Mouse (Mus musculus): Measurements from ENCODE around the gene Wdr72. TPM values are rescaled to one million over a fixed set of nuclear protein-coding genes. Genes with fewer than 3 reads are reported as not detected.

The Wdr72 gene
- total RNA-seq (2017): 0.37 TPM in 1 of 2 replicates, not detected in the other

GRCm38 (mm10) chr9:74109761-74110460, at the start of gene Wdr72:
TSS of gene Wdr72 (plus strand) at chr9:74110356.
- no peak for ATAC-seq (ENCODE audit: extremely low read depth, insufficient number of reproducible peaks, low FRiP score, poor library complexity, severe bottlenecking)

- ATAC-seq (ENCODE audit: extremely low read depth, insufficient number of reproducible peaks, low FRiP score, poor library complexity, severe bottlenecking): no peak
Measured at GRCm38 (mm10) chr9:74066278-74066677, 43.9 kb upstream of the Wdr72 start.

DNA sequence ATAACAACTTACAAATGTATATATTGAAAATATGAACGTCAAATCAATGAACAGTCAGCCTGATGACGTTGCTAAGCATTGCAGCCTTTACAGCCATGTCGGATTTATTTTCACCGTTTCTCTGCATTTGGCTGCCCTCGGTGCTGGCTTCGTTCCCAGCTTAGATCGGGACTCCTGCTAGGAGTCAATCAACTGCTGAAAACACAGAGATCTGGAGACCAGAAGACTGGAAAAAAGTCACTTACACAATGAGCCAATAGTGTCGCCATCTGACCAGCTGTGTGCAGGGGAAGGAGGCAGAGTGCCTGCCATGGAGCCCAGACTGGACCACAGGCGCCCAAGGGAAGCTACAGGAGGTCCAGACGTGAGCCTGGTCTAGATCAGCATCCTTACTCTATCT, 43.4 kb upstream of the Wdr72 start:
- no peak for ATAC-seq (ENCODE audit: extremely low read depth, insufficient number of reproducible peaks, low FRiP score, poor library complexity, severe bottlenecking)

DNA sequence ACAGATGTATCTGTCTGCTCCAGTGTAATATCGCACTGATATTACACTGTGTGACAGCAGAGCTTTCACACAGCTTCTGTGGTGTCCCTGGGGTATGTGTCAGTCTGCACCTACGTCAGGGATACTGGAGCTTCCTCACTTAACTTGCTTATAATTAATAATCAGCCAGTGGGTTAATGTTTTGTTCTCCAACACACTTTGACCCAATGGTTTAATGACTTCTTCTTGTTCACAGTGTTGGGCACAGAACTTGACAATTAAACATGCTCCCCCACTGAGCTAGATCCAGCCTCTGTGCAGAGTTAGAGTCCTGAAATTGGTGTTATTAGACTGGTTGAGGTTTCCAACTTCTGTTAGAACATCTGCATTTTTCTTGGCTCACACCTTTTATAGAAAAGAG, 34.2 kb upstream of the Wdr72 start:
- ATAC-seq (ENCODE audit: extremely low read depth, insufficient number of reproducible peaks, low FRiP score, poor library complexity, severe bottlenecking): no peak

- no peak for ATAC-seq (ENCODE audit: extremely low read depth, insufficient number of reproducible peaks, low FRiP score, poor library complexity, severe bottlenecking)
Measured at GRCm38 (mm10) chr9:74078458-74078857, 31.7 kb upstream of the Wdr72 start.

DNA sequence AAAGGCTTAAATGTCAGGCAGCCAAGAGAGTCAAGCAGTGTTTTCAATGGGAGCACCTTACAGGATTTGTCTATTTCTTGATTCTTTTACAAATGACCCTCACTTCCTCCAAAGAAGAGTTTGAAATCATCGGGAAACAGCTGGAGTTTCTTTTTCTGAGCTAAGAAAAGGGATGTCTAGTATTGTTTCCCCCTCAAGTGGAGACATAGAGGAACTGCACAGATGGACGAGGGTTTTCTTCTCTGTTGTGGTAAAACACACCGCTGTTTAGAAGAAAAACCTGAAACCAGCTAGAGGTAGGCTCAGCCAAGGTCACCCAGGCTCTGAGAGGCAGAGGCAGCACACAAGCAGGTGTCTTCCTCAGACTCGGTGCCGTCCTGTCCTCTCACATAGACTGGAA, 29.9 kb upstream of the Wdr72 start:
- no peak for ATAC-seq (ENCODE audit: extremely low read depth, insufficient number of reproducible peaks, low FRiP score, poor library complexity, severe bottlenecking)

- ATAC-seq (ENCODE audit: extremely low read depth, insufficient number of reproducible peaks, low FRiP score, poor library complexity, severe bottlenecking): no peak
Measured at GRCm38 (mm10) chr9:74101591-74101990, 8.6 kb upstream of the Wdr72 start.

DNA sequence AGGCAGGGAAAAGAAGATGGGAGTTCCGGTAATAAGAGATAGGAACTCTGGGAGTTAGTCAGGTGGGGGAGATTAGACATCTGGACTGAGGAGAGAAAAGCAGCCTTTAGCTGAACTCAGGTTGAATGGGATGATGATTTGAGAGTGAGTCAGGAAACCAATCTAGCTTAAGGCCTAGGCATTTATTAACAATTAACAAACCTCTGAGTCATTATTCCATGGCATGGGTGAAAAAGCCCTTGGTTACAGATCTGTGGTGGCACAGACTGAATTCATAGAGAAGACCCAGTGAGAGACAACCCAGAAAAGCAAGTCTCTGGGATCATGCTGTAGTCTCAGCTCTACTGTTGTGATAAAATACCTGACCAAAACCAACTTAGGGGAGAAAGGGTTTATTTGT, 7.5 kb upstream of the Wdr72 start:
- no peak for ATAC-seq (ENCODE audit: extremely low read depth, insufficient number of reproducible peaks, low FRiP score, poor library complexity, severe bottlenecking)

DNA sequence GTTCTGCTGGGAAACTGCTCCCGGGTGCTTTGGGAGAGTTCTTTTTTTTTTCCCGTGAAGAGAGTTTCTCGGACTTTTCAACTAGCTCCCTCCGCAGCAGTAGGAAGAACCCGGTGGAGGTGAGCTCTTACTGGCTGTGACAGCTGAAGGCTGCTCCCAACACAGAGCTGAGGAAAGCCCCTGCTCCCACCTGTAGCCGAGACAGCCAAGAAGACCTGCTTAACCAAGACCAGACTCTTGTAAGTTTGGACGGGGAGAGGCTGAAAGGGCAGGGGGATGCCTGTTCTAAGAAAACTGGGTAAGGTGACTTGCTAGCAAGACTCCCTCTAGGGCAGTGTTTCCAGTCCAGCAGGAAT, 283 bp downstream of the Wdr72 start:
- ATAC-seq (ENCODE audit: extremely low read depth, insufficient number of reproducible peaks, low FRiP score, poor library complexity, severe bottlenecking): no peak

- ATAC-seq (ENCODE audit: extremely low read depth, insufficient number of reproducible peaks, low FRiP score, poor library complexity, severe bottlenecking): no peak
Measured at GRCm38 (mm10) chr9:74112526-74112925, 2.4 kb downstream of the Wdr72 start.

DNA sequence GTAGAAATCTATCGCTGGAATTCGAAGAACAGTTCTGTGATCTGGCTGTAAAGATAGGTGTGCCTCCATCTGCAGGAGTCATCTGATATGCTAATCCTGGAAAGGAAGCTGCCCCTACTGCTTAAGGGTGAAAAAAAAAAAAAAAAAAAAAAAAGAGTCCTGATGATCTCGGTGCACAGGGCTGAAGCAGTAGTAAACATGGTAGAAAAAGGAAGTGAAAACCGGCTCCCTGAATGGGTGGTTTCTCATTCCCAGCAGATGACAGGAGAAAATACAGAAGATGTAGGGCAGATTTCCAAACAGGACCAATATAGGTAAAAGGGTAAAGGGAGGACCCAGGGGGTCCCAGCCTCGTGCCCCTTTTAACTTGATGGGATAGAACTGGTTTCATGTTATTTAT, 16.1 kb downstream of the Wdr72 start:
- no peak for ATAC-seq (ENCODE audit: extremely low read depth, insufficient number of reproducible peaks, low FRiP score, poor library complexity, severe bottlenecking)

- ATAC-seq (ENCODE audit: extremely low read depth, insufficient number of reproducible peaks, low FRiP score, poor library complexity, severe bottlenecking): no peak
Measured at GRCm38 (mm10) chr9:74134010-74134409, 23.9 kb downstream of the Wdr72 start.

GRCm38 (mm10) chr9:74141864-74142263, 31.7 kb downstream of the Wdr72 start:
- ATAC-seq (ENCODE audit: extremely low read depth, insufficient number of reproducible peaks, low FRiP score, poor library complexity, severe bottlenecking): no peak

DNA sequence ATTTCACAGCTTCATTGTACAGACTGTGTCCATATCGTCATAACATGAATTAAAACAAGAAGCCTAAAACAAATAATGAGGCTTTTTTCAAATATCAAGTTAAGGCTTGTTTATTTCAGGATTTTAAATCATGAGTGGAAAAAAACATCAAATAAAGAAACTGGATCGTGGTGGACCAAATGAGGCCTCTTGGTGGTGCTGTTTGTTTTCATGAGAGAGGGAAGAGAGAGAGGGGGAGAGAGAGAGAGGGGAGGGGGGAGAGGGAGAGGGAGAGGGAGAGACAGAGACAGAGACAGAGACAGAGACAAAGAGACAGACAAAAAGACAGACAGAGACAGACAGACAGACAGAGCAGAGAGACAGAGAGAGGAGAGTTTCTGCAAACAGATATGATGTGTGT, 32.5 kb downstream of the Wdr72 start:
- no peak for ATAC-seq (ENCODE audit: extremely low read depth, insufficient number of reproducible peaks, low FRiP score, poor library complexity, severe bottlenecking)

DNA sequence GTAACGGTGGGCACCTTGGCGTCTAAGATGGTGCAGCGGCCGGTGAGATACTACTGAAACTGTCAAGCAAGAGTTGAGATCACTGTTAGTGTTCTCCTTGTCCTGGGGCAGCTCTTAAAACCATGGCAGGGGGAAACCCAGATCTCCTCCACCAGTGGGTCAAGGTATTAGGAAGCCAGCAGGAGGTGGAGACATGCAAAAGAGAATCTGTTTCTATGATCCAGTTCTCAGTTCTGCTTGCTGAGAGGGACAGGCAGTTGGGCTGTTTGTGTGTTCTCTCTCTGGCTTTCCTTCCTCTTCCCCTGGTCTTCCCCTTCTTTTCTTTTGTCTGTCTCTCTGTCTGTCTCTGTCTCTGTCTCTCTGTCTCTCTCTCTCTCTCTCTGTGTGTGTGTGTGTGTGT, 35.0 kb downstream of the Wdr72 start:
- ATAC-seq (ENCODE audit: extremely low read depth, insufficient number of reproducible peaks, low FRiP score, poor library complexity, severe bottlenecking): no peak

DNA sequence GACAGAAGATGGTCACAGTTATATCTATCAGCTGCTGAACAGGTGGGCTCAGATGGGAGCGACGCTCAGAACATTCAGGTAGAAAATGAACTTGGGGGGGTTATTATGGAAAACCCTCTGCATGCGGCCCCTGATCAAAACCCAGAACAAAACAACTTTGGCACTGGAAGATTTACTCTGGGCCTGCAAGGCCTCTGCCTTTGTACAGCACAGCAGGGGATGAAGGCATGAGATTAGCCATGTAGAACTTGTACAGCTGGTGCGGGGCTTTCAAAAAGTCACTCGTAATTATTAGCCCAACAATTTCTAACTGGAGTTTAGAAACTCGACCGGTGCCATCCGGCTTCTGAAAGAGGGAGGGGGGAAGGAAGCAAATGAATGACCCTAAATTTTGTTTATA, 38.1 kb downstream of the Wdr72 start:
- ATAC-seq (ENCODE audit: extremely low read depth, insufficient number of reproducible peaks, low FRiP score, poor library complexity, severe bottlenecking): no peak

DNA sequence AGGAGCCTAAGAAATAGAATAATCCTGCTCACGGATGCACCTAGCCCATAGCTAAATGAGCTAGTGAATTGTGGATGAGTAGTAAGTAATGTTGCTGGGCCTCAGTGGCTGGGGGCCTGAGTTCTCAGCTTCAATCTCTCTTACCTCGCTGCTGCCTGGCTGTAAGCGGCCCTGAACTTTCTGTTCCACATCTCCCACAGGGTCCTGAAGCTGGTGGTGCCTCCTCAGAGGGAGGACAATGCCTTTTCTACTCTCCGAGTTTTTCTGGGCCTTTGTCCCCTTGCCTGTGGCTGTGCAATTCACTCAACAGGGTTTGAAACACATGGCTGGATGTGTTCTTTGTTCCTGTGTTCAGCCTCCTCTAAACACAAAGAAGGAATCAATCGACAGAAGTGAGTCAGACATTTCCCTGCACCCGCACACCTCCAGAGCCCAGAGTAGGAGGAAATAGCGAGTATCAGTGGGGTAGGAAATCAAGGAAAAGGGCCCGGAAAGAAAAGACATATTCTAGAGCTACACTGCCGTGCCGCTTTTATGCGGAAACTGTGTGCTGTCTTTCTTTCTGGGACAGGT, 50.3 kb downstream of the Wdr72 start:
- no peak for ATAC-seq (ENCODE audit: extremely low read depth, insufficient number of reproducible peaks, low FRiP score, poor library complexity, severe bottlenecking)

DNA sequence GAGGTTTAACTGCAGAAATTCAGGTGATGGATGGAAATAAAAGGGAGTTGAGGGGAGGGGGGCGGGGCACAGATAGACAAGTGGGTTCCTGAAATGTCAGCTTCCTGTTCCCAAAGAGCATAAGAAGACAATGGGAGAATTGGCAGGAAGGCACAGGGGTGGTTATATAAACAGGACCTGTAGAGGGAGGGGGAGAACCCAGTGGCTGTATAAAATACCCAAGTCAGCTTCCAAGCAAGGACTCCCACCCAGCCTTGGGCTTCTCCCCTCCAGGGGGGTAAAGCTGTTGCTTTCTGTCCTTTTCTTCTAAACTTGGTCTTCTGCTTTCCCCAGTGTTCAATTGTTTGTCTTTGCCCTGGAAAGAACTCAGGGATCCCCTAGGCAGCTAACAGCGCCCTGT, 55.5 kb downstream of the Wdr72 start:
- ATAC-seq (ENCODE audit: extremely low read depth, insufficient number of reproducible peaks, low FRiP score, poor library complexity, severe bottlenecking): no peak

GRCm38 (mm10) chr9:74169904-74170303, 59.7 kb downstream of the Wdr72 start:
- ATAC-seq (ENCODE audit: extremely low read depth, insufficient number of reproducible peaks, low FRiP score, poor library complexity, severe bottlenecking): no peak

DNA sequence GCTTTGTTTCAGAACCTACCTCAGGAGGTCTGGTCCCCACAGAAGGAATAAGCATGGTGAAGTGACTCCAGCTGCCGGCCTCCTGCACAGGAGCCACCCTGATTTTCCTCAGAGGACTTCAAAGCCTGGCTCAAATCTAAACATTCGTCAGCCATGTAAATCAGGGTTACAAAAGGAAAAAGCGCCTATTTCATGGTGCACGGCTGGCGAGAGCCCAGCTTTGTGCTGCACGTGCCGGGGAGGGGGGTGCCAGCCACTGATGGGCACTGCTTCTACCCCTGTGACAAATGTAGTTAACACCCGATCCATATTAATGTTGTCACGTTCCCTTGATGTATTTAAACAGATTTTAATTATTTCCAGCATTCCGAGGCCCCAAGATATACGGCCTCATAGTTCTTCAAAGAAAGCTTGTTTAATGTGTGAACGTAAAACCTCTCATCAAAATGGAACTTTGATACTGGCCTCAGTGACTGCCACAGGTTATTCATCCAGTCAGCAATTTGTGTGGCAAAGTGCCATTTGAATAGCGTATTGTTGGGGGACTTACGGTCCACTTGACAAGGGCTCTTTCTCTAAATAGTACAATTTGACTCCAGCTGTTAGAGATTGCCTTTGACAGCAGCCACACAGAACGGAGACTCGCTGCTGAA, 76.7 kb downstream of the Wdr72 start:
- ATAC-seq (ENCODE audit: extremely low read depth, insufficient number of reproducible peaks, low FRiP score, poor library complexity, severe bottlenecking): no peak
